Mouse (Mus musculus): ENCODE measurements around the gene Otulin. TPM values are rescaled to one million over a fixed set of nuclear protein-coding genes. Genes with fewer than 3 reads are reported as not detected.

Gene Otulin
- total and polyA plus RNA-seq, 3 experiments = 40.0 to 84.8 (median 80.2) TPM

DNA sequence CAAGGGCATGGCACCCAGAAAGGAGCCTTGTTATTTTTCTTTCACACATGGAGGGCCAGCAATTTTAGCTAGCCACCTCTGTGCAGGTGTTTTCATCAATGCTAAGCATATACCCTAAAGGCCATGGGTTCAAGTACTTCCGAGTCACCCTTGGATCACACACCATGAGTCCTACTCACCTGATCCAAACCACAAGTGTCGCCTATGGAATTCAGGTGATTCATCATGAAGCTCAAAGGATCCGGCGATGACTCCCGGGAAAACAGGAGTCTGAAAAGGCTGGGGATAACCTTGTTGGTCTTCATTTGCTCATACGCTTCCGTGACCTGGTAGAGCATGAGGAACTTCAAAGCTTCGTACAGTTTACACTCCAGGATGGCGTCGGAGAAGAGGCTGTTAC, 27.4 kb upstream of the Otulin start:
- peaks cover 5% of the 10 kb centered on the region for H3K9me3 ChIP-seq (replicated peaks; ENCODE audit: low read length)
- dilution Hi-C loops (cut with MboI; ENCODE audit: extremely low pct_ligation_motif_present, extremely low pct_unique_long_range_greater_than_20kb, low sequenced_read_pairs) (no loop called here), in situ Hi-C loops (cut with MboI; ENCODE audit: low pct_ligation_motif_present, low pct_unique_long_range_greater_than_20kb, low sequenced_read_pairs) (no loop called here)
- no peak overlapping the region for H3K4me2 ChIP-seq (ENCODE audit: insufficient read depth, low read depth, poor library complexity, severe bottlenecking)
- no peaks in the 10 kb centered on the region for H3K79me2 ChIP-seq (replicated peaks; ENCODE audit: control insufficient read depth, extremely low read depth, insufficient read depth, poor library complexity, severe bottlenecking)
- no peak for TF ChIP-seq ETS1 (conservative IDR thresholded peaks at IDR 0.05; ENCODE audit: low read depth, low read length)
- no peak for TF ChIP-seq RAD21 (IDR thresholded peaks at IDR 0.05; ENCODE audit: low read depth, low read length)
- TF ChIP-seq HCFC1 (IDR thresholded peaks at IDR 0.05; ENCODE audit: low read depth, low read length) = no peak
- TF ChIP-seq BHLHE40 (IDR thresholded peaks at IDR 0.05; ENCODE audit: low read depth, low read length) = no peak
- no peak for TF ChIP-seq NRF1 (IDR thresholded peaks at IDR 0.05; ENCODE audit: low read depth, low read length)
- TF ChIP-seq POLR2A (IDR thresholded peaks at IDR 0.05; ENCODE audit: low read depth, low read length) = no peak
- TF ChIP-seq IRF4 (IDR thresholded peaks at IDR 0.05; ENCODE audit: low read depth, low read length) = no peak
- TF ChIP-seq TBP (conservative IDR thresholded peaks at IDR 0.05; ENCODE audit: low read depth, low read length) = no peak
- TF ChIP-seq MAFK (IDR thresholded peaks at IDR 0.05; ENCODE audit: insufficient replicate concordance, low read length) = no peak
- no peak for TF ChIP-seq MAZ (IDR thresholded peaks at IDR 0.05; ENCODE audit: low read depth, low read length)
- no peak for TF ChIP-seq ELF1 (IDR thresholded peaks at IDR 0.05; ENCODE audit: low read depth, low read length)
- TF ChIP-seq JUN (IDR thresholded peaks at IDR 0.05; ENCODE audit: insufficient read depth, low read depth, low read length) = no peak
- no peak for TF ChIP-seq MXI1 (IDR thresholded peaks at IDR 0.05; ENCODE audit: low read depth, low read length)
- no peak for TF ChIP-seq KAT2A (IDR thresholded peaks at IDR 0.05; ENCODE audit: insufficient replicate concordance, low read length)
- TF ChIP-seq USF1 (IDR thresholded peaks at IDR 0.05; ENCODE audit: low read depth, low read length) = no peak
- no peak for TF ChIP-seq USF2 (conservative IDR thresholded peaks at IDR 0.05; ENCODE audit: low read depth, low read length)
- no peak for TF ChIP-seq SMC3 (IDR thresholded peaks at IDR 0.05; ENCODE audit: low read depth, low read length)
- no peak overlapping the region for H3K4me3 ChIP-seq (replicated peaks in 1 of 3; ENCODE audit: low read depth in 2 of 3, low read length in 2 of 3, poor library complexity in 1 of 3)
- H3K4me1 ChIP-seq (ENCODE audit: control insufficient read depth in 1 of 2, insufficient read depth in 2 of 2) = peaks cover 1 to 16% of the 10 kb centered on the region in 2 experiments; a peak in 3 of 4 replicates
- H3K9ac ChIP-seq (ENCODE audit: insufficient read depth, low read depth) = no peak overlapping the region
- no peak overlapping the region for H3K27ac ChIP-seq (ENCODE audit: insufficient read depth, low read depth)
- no peak for DNase-seq (ENCODE audit: extremely low read depth)
- no peaks in the 10 kb centered on the region for H3K27me3 ChIP-seq (replicated peaks)
- H3K36me3 ChIP-seq (replicated peaks in 1 of 2; ENCODE audit: control insufficient read depth in 1 of 2, insufficient read depth in 1 of 2, low read length in 1 of 2) = peaks cover 0 to 6% of the 10 kb centered on the region in 2 experiments

GRCm38 (mm10) chr15:27656626-27657025, 26.1 kb upstream of the Otulin start:
- Histone ChIP-seq H3K9me3 (replicated peaks; ENCODE audit: low read length) (peaks cover 5% of the 10 kb centered on the region), H3K4me1 (ENCODE audit: control insufficient read depth in 1 of 2, insufficient read depth in 2 of 2) (peaks cover 0 to 7% of the 10 kb centered on the region in 2 experiments; a peak in 1 of 4 replicates), H3K27me3 (replicated peaks) (no peaks in the 10 kb centered on the region), H3K36me3 (replicated peaks in 1 of 2; ENCODE audit: control insufficient read depth in 1 of 2, insufficient read depth in 1 of 2, low read length in 1 of 2) (peaks cover 0 to 5% of the 10 kb centered on the region in 2 experiments), H3K4me2 (ENCODE audit: insufficient read depth, low read depth, poor library complexity, severe bottlenecking) (no peak overlapping the region), H3K9ac (ENCODE audit: insufficient read depth, low read depth) (no peak overlapping the region), H3K79me2 (replicated peaks; ENCODE audit: control insufficient read depth, extremely low read depth, insufficient read depth, poor library complexity, severe bottlenecking) (no peaks in the 10 kb centered on the region), H3K4me3 (replicated peaks in 1 of 3; ENCODE audit: low read depth in 2 of 3, low read length in 2 of 3, poor library complexity in 1 of 3) (no peak overlapping the region), H3K27ac (ENCODE audit: insufficient read depth, low read depth) (no peak overlapping the region)
- TF ChIP-seq HCFC1 (IDR thresholded peaks at IDR 0.05; ENCODE audit: low read depth, low read length) = no peak
- TF ChIP-seq POLR2AphosphoS2 (IDR thresholded peaks at IDR 0.05; ENCODE audit: low read depth, low read length) = no peak
- no peak for TF ChIP-seq TCF12 (IDR thresholded peaks at IDR 0.05; ENCODE audit: low read depth, low read length)
- no peak for TF ChIP-seq MAFK (IDR thresholded peaks at IDR 0.05; ENCODE audit: insufficient replicate concordance, low read length)
- no peak for TF ChIP-seq JUN (IDR thresholded peaks at IDR 0.05; ENCODE audit: insufficient read depth, low read depth, low read length)
- no peak for TF ChIP-seq MEF2A (IDR thresholded peaks at IDR 0.05; ENCODE audit: borderline replicate concordance, low read depth, low read length)
- TF ChIP-seq EP300 (IDR thresholded peaks at IDR 0.05; ENCODE audit: low read length) = no peak
- no peak for TF ChIP-seq ZKSCAN1 (IDR thresholded peaks at IDR 0.05; ENCODE audit: borderline replicate concordance, low read depth, low read length)
- no peak for TF ChIP-seq ZC3H11A (IDR thresholded peaks at IDR 0.05; ENCODE audit: low read depth, low read length)
- TF ChIP-seq SMC3 (IDR thresholded peaks at IDR 0.05; ENCODE audit: low read depth, low read length) = no peak
- no peak for TF ChIP-seq ZMIZ1 (IDR thresholded peaks at IDR 0.05; ENCODE audit: low read depth, low read length)
- TF ChIP-seq SIN3A (IDR thresholded peaks at IDR 0.05; ENCODE audit: low read length) = no peak
- no peak for TF ChIP-seq CTCF (conservative IDR thresholded peaks at IDR 0.05 in 1 of 2, IDR thresholded peaks at IDR 0.05 in 1 of 2; ENCODE audit: low read depth in 2 of 2, low read length in 2 of 2)
- TF ChIP-seq PAX5 (IDR thresholded peaks at IDR 0.05; ENCODE audit: low read length) = no peak
- no peak for TF ChIP-seq USF1 (IDR thresholded peaks at IDR 0.05; ENCODE audit: low read depth, low read length)
- no peak for TF ChIP-seq JUND (conservative IDR thresholded peaks at IDR 0.05; ENCODE audit: low read depth, low read length)
- TF ChIP-seq KAT2A (IDR thresholded peaks at IDR 0.05; ENCODE audit: insufficient replicate concordance, low read length) = no peak
- no peak for TF ChIP-seq CHD1 (IDR thresholded peaks at IDR 0.05; ENCODE audit: low read depth, low read length)
- in situ Hi-C loops (cut with MboI; ENCODE audit: low pct_ligation_motif_present, low pct_unique_long_range_greater_than_20kb, low sequenced_read_pairs) = no loop called here
- DNase-seq (ENCODE audit: extremely low read depth) = no peak
- dilution Hi-C loops (cut with MboI; ENCODE audit: extremely low pct_ligation_motif_present, extremely low pct_unique_long_range_greater_than_20kb, low sequenced_read_pairs) = no loop called here
